Mouse (Mus musculus) cortical plate, adult 2 months (tissue): ENCODE results near the gene Rasal1.

Source experiments
- CTCF ChIP-seq: fragments of 200-500 bp; IDR thresholded peaks from 2 replicates; pipeline ENCODE4 v1.5.1; 2011; ENCODE audit warnings: mild to moderate bottlenecking, control low read depth, low read length; ENCODE audit not compliant: insufficient read depth; ENCODE audit errors: extremely low read depth
- POLR2A ChIP-seq: fragments of 200-500 bp; IDR thresholded peaks from 2 replicates; pipeline ENCODE4 v1.6.1; 2011; ENCODE audit warnings: mild to moderate bottlenecking, low read length, control low read depth; ENCODE audit not compliant: insufficient read depth; ENCODE audit errors: extremely low read depth

- TF ChIP-seq CTCF = no peak
- no peak for TF ChIP-seq POLR2A
Observed at GRCm38 (mm10) chr5:120599625-120600024, 49.0 kb upstream of the Rasal1 start.
